Mouse (Mus musculus) central nervous system, embryonic 18 days (tissue): ENCODE measurements around the gene Gimap9. TPM values are rescaled to one million over a fixed set of nuclear protein-coding genes. Genes with fewer than 3 reads are reported as not detected.

ENCODE experiments used
- polyA plus RNA-seq: library from polyadenylated mRNA; depleted of rRNA; stranded (reverse); fragments of >200 nt; gene quantifications from 2 replicates; pipeline ENCODE4 v1.2.3, GENCODE M21; 2012; rRNA removed

The Gimap9 gene
- 1.6 and 1.8 TPM in 2 replicates for polyA plus RNA-seq

DNA sequence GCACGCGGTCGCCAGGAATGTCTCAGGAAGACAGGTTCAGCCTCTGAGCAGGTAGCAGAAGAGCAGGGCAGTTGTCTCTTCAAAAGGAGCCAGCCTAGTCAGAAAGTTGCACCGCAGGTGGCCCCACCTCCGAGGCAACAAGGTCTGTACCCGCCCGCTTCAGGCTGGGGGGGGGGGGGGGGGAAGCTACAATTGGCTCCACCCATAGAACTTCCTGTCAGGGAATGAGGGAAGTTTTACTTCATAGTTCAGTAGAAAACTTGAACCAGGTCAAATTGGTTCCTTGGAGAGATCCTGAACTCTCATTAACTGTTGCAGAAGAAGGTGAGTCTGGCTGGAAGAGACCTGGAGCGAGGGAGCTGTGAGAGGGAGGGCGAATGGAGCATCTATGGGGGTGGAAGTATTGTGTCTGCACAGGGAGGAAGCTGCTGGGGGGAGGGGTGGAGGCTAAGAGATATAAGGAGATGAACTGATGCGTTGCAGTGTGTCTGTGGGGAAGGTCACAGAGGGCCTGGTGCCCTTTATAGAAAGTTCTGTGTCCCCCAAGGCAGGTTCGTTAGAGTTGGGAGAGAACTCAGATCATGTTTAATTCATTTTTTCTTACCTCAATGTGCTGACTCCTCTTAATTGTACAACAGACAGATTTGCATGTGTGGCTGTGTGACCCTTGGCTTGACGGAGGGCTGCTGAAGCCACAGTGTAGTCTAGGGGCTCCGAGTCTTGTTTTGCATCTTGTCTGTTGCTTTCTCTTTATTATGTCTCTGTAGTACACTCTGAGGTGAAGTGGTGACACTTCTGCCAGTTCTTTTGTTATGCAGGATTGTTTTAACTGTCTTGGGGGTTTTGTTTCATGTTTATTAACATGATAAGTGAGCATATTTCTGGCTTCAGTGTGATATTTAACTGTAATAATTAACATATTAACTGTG, at the start of gene Gimap9:
Gene Gimap9, plus strand, starts transcription at position 199 of the 929 bp plus-strand sequence.

GRCm38 (mm10) chr6:48626464-48626863, 49.5 kb upstream of the Gimap9 start, which contains the start of gene AI854703:
AI854703 (plus strand) TSS chr6:48626764.

DNA sequence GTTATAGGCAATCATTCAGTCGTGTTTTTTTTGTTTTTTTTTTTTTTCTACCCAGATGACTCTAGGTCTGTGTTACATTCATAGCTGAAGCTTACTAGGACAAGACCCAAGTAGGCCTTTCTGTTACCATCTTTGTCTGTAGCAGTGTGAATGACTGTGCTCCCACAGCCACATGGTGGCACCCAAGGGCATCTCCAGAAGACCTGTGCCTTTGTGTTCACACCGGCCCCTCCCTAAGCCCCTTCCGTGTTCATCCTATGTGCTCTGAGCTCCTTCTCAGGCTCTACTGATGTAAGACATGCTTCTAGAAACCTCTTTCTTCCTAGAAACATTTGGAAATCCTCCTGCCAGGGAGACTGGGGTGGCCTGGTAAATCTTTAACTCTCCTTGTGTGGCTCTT, 28.9 kb upstream of the Gimap9 start, which contains the start of gene Gimap8:
Gene Gimap8, plus strand, starts transcription at position 240 of the 400 bp plus-strand sequence.

GRCm38 (mm10) chr6:48684319-48684718, 8.4 kb downstream of the Gimap9 start, which contains the start of gene Gimap4:
Gimap4 (plus strand) TSS chr6:48684549.

GRCm38 (mm10) chr6:48718455-48718854, 42.5 kb downstream of the Gimap9 start, which contains the start of the genes Gm28053 and Gimap7:
Gm28053 (plus strand) TSS chr6:48718607.
Gimap7 (plus strand) TSS chr6:48718621.

Other genes starting within 250 kb of the Gimap9 start
- 31.4 and 37.1 TPM in 2 replicates for gene Zfp467, start 230.3 kb upstream of the Gimap9 start, polyA plus RNA-seq
- 2.3 and 2.8 TPM in 2 replicates for gene Sspo, start 227.9 kb upstream of the Gimap9 start, polyA plus RNA-seq
- 317 and 323 TPM in 2 replicates for gene Atp6v0e2, start 138.5 kb upstream of the Gimap9 start, polyA plus RNA-seq
- 24.9 and 28.4 TPM in 2 replicates for gene Lrrc61, start 121.3 kb upstream of the Gimap9 start, polyA plus RNA-seq
- 7.5 and 9.4 TPM in 2 replicates for gene Rarres2, start 103.3 kb upstream of the Gimap9 start, polyA plus RNA-seq
- gene Gm45021, start 86.5 kb upstream of the Gimap9 start, polyA plus RNA-seq, result 0.41 TPM in 1 of 2 replicates, not detected in the other
- 47.3 and 49.6 TPM in 2 replicates for gene Repin1, start 82.2 kb upstream of the Gimap9 start, polyA plus RNA-seq
- gene Gm44965, start 82.2 kb upstream of the Gimap9 start, polyA plus RNA-seq, result not detected in 2 replicates
- gene Zfp775, start 74.1 kb upstream of the Gimap9 start, polyA plus RNA-seq, result 10.4 and 11.7 TPM in 2 replicates
- 22.4 and 24.2 TPM in 2 replicates for gene AI854703, start 49.4 kb upstream of the Gimap9 start, polyA plus RNA-seq
- gene Gimap8, start 28.9 kb upstream of the Gimap9 start, polyA plus RNA-seq, result 1.5 and 1.7 TPM in 2 replicates
- 0.91 and 1.2 TPM in 2 replicates for gene Gimap4, start 8.4 kb downstream of the Gimap9 start, polyA plus RNA-seq
- gene Gimap6, start 32.1 kb downstream of the Gimap9 start, polyA plus RNA-seq, result 5.4 and 6.2 TPM in 2 replicates
- 0.48 TPM in 1 of 2 replicates, not detected in the other for gene Gm28053, start 42.5 kb downstream of the Gimap9 start, polyA plus RNA-seq
- gene Gimap7, start 42.5 kb downstream of the Gimap9 start, polyA plus RNA-seq, result not detected in 2 replicates
- gene Gimap1, start 62.9 kb downstream of the Gimap9 start, polyA plus RNA-seq, result 1.8 and 1.9 TPM in 2 replicates
- gene Gimap5, start 70.1 kb downstream of the Gimap9 start, polyA plus RNA-seq, result 1.2 and 1.5 TPM in 2 replicates
- 0.03 TPM in 1 of 2 replicates, not detected in the other for gene Gimap3, start 94.7 kb downstream of the Gimap9 start, polyA plus RNA-seq
- 13.6 and 16.0 TPM in 2 replicates for gene Tmem176a, start 164.8 kb downstream of the Gimap9 start, polyA plus RNA-seq
- 74.3 and 91.8 TPM in 2 replicates for gene Tmem176b, start 165.4 kb downstream of the Gimap9 start, polyA plus RNA-seq
- gene Aoc1, start 196.8 kb downstream of the Gimap9 start, polyA plus RNA-seq, result 0.01 TPM in 1 of 2 replicates, not detected in the other